In genomic region chr12:100023821-100024365, GRCm38 (mm10) we compare ENCODE assay signal across 12 mouse cellular contexts. TPM values are rescaled to one million over a fixed set of nuclear protein-coding genes. Genes with fewer than 3 reads are reported as not detected.
"Had no signal": no experiment of that assay in that cellular context is flagged by ENCODE, and none has a peak within 500 bp of the region (broad histone marks: within the 10 kb centered on the region; RNA-seq: fewer than 3 reads in every experiment).

No protein-coding gene starts in this region.

- H3K27me3 ChIP-seq: limb, embryonic 13.5 days; midbrain, embryonic 12.5 days; stomach, embryonic 15.5 days had no signal

- H3K36me3 ChIP-seq: limb, embryonic 13.5 days; midbrain, embryonic 12.5 days; stomach, embryonic 15.5 days had no signal

- H3K9ac ChIP-seq: limb, embryonic 13.5 days; midbrain, embryonic 12.5 days; stomach, embryonic 15.5 days had no signal

- H3K4me3 ChIP-seq: layer of hippocampus, adult 2 months; limb, embryonic 13.5 days; midbrain, embryonic 12.5 days; stomach, embryonic 15.5 days had no signal

- DNase-seq: kidney, adult 11 months; kidney, adult 9 months; kidney, postnatal 4 days; right cerebral cortex, postnatal 14 days; thymus, adult 2 months; thymus, postnatal 25 days had no signal

- H3K9me3 ChIP-seq: limb, embryonic 13.5 days; midbrain, embryonic 12.5 days; stomach, embryonic 15.5 days had no signal

- H3K4me1 ChIP-seq: limb, embryonic 13.5 days; stomach, embryonic 15.5 days had no signal

- H3K27ac ChIP-seq: kidney, postnatal 0 days; layer of hippocampus, adult 2 months; limb, embryonic 13.5 days; midbrain, embryonic 12.5 days; stomach, embryonic 15.5 days had no signal

- H3K4me2 ChIP-seq: limb, embryonic 13.5 days; midbrain, embryonic 12.5 days; stomach, embryonic 15.5 days had no signal

RNA-seq across cellular contexts. Expression of gene Kcnk13, which starts 59.6 kb away (rescaled TPM):
- total RNA-seq: megakaryocyte-erythroid progenitor cell, adult 5-6 weeks had no signal
